Mouse (Mus musculus) hindbrain, embryonic 10.5 days (tissue): ENCODE data around the gene Srms. TPM values are rescaled to one million over a fixed set of nuclear protein-coding genes. Genes with fewer than 3 reads are reported as not detected.
"Not testable (repeated sequence)": the region's sequence is repeated elsewhere in the genome, so short reads cannot be mapped to it uniquely, and the experiment has no call there.

Source experiments
- DNase-seq: peaks from one replicate; pipeline ENCODE4 v3.0.0-alpha.2; 2017; ENCODE audit warnings: low spot score
- H3K27ac ChIP-seq: fragments of 300-500 bp; sonication (generic); 2 replicates; pipeline ENCODE4 v1.5.1; 2016; ENCODE audit warnings: mild to moderate bottlenecking, moderate library complexity
- H3K27me3 ChIP-seq: fragments of 300-500 bp; sonication (generic); 2 replicates; pipeline ENCODE4 v1.6.1; 2016; ENCODE audit warnings: mild to moderate bottlenecking; ENCODE audit not compliant: poor library complexity, insufficient read depth, severe bottlenecking
- H3K36me3 ChIP-seq: fragments of 300-500 bp; sonication (generic); 2 replicates; pipeline ENCODE4 v1.6.1; 2016; ENCODE audit warnings: mild to moderate bottlenecking, moderate library complexity
- H3K4me1 ChIP-seq: fragments of 300-500 bp; sonication (generic); replicated peaks from 2 replicates; pipeline ENCODE4 v1.6.1; 2016; ENCODE audit warnings: mild to moderate bottlenecking
- H3K4me3 ChIP-seq: fragments of 300-500 bp; sonication (generic); 2 replicates; pipeline ENCODE4 v1.5.1; 2016; ENCODE audit warnings: mild to moderate bottlenecking, moderate library complexity
- H3K9me3 ChIP-seq: fragments of 300-500 bp; sonication (generic); 2 replicates; pipeline ENCODE4 v1.6.1; 2016; ENCODE audit warnings: mild to moderate bottlenecking, moderate library complexity
- WGBS: fragments of 180-500 bp; shearing (Covaris S2); methylation state at CpG from one replicate; pipeline ENCODE4 v1.1.7; 2016; 5-methylcytosine and 5-hydroxymethylcytosine counted together
- polyA plus RNA-seq: library from polyadenylated mRNA; unstranded; fragments of >200 nt; fragmentation: Nextera tagmentation; extraction: Ambion mirVana; gene quantifications from 2 replicates; pipeline ENCODE4 v1.2.1, GENCODE M21; 2016

Srms gene
- polyA plus RNA-seq, 1 experiment from 2014 or later: not detected

- Histone ChIP-seq H3K4me1 (peaks cover 15% of the 10 kb centered on the region), H3K4me3 (peak overlapping the region; percentile 49), H3K27me3 (peaks cover 65% of the 10 kb centered on the region), H3K9me3 (no peaks in the 10 kb centered on the region), H3K27ac (no peak overlapping the region), H3K36me3 (no peaks in the 10 kb centered on the region)
- 4% methylated on average over 34 of the region's 34 CpGs for WGBS
- DNase-seq: no peak
Measured at GRCm38 (mm10) chr2:181212389-181213020, 480 bp downstream of the Srms start.

DNA sequence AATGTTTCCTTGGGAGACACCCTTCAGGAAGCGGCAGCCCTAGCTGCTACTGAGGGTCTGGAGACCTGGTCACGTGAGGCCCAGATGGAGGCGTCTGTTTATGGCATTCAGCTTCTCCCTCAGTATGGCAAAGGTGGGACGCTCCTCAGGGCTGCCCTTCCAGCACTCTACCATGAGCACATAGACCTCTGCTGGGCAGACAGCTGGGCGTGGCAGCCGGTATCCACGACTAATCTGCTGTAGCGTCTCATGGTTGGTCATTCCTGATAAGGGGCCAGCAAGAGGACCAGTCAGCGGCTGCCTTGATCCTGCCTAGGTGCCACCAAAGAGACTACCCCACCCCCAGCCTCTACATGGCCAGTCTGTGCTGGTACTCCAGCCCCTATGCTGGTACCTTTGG, 6.9 kb downstream of the Srms start:
- Histone ChIP-seq H3K27me3 (peaks cover 25% of the 10 kb centered on the region), H3K9me3 (no peaks in the 10 kb centered on the region), H3K36me3 (no peaks in the 10 kb centered on the region), H3K4me1 (no peaks in the 10 kb centered on the region), H3K27ac (no peak overlapping the region), H3K4me3 (no peak overlapping the region)
- WGBS: 77% methylated on average over 9 of the region's 9 CpGs
- no peak for DNase-seq

- Histone ChIP-seq H3K27ac (no peak overlapping the region), H3K4me3 (no peak overlapping the region), H3K27me3 (peaks cover 21% of the 10 kb centered on the region), H3K9me3 (no peaks in the 10 kb centered on the region), H3K4me1 (no peaks in the 10 kb centered on the region), H3K36me3 (no peaks in the 10 kb centered on the region)
- no peak for DNase-seq
- WGBS: 89% methylated on average over 5 of the region's 5 CpGs
Measured at GRCm38 (mm10) chr2:181205678-181206077, 7.3 kb downstream of the Srms start.

GRCm38 (mm10) chr2:181202886-181203285, 10.1 kb downstream of the Srms start:
- 86% methylated on average over 6 of the region's 6 CpGs for WGBS
- H3K9me3 ChIP-seq: no peaks in the 10 kb centered on the region
- no peaks in the 10 kb centered on the region for H3K36me3 ChIP-seq
- no peak overlapping the region for H3K4me3 ChIP-seq
- DNase-seq: no peak
- no peaks in the 10 kb centered on the region for H3K4me1 ChIP-seq
- peaks cover 5% of the 10 kb centered on the region; the same call in 1 of the 2 replicates for H3K27me3 ChIP-seq
- H3K27ac ChIP-seq: no peak overlapping the region

DNA sequence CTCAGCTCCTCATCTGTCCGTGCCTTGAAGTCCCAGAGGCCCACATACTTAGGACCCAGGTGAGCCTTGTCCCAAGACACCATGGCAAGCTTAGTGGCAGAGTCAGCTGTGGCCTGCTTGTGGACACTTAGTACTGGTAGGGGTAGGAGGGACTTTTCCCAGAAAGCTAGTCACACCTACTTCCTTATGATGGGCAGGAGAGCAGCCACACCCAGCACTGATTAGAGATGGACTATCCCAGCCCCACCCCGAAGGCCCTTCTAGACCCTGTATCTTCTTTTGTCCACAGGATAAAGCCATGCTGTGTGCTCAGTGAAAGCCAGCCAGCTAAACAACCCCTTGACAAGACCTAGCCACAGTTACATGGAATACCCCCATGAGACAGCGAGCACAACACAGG, 10.6 kb downstream of the Srms start, which contains the start of gene Ptk6:
Gene Ptk6, minus strand, starts transcription at position 368 of the 400 bp plus-strand sequence.
- H3K27me3 ChIP-seq: 0 out of 2 replicates have a peak, but pooled peaks cover under 1% of the 10 kb centered on the region
- H3K36me3 ChIP-seq: no peaks in the 10 kb centered on the region
- H3K27ac ChIP-seq: no peak within 1 kb of the TSS
- H3K4me1 ChIP-seq: no peaks in the 10 kb centered on the region
- no peak for DNase-seq
- WGBS: 88% methylated on average over 3 of the region's 3 CpGs
- no peak within 1 kb of the TSS for H3K4me3 ChIP-seq
- H3K9me3 ChIP-seq: no peaks in the 10 kb centered on the region

DNA sequence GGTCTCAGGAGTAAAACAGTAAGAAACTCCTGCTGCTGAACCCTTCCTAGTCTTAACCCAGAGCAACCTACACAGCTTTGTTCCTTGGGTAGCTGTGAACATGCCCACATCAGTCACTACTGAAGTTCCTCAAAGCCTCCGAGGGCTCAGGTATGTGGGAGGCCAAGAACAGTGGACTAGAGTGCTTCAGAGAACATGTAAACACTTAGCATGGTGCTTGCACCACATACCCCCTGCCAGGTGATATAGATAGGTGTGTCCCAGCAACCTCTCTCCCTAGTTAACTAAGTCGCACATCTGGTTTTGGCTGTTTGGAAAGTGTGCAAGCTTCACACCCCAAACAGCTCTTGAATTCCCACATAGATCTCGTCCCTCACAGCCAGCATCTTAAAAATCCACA, 11.4 kb downstream of the Srms start:
- Histone ChIP-seq H3K27me3 (no peaks in the 10 kb centered on the region), H3K4me1 (no peaks in the 10 kb centered on the region), H3K9me3 (no peaks in the 10 kb centered on the region), H3K36me3 (no peaks in the 10 kb centered on the region), H3K27ac (no peak overlapping the region), H3K4me3 (no peak overlapping the region)
- no peak for DNase-seq
- WGBS: 83% methylated on average over 3 of the region's 3 CpGs

GRCm38 (mm10) chr2:181196628-181197300, 16.2 kb downstream of the Srms start:
- no peaks in the 10 kb centered on the region for H3K4me1 ChIP-seq
- 90% methylated on average over 4 of the region's 4 CpGs for WGBS
- H3K27ac ChIP-seq: no peak overlapping the region
- H3K36me3 ChIP-seq: no peaks in the 10 kb centered on the region
- H3K27me3 ChIP-seq: 0 out of 2 replicates have a peak, but pooled peaks cover 4% of the 10 kb centered on the region
- DNase-seq: no peak
- H3K9me3 ChIP-seq: no peaks in the 10 kb centered on the region
- H3K4me3 ChIP-seq: no peak overlapping the region

DNA sequence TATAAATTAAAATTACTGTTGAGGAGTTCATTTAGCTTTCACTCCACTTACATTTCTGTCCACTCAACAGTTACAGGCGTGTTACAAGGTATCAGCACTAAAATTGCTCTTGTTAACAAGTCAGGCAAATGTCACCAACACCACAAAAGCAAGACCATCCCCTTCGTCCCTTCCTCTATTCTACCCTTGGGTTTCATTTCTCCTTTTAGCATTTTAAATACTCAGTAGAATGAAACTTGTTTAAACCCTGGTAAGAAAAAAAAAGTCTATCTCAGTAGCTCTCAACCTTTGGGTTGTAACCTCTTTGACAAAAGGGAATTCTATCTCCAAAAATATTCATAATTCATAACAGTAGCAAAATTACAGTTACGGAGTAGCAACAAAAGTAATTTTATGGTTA, 19.9 kb downstream of the Srms start:
- Histone ChIP-seq H3K36me3 (peaks cover 17% of the 10 kb centered on the region), H3K27ac (no peak overlapping the region), H3K9me3 (no peaks in the 10 kb centered on the region), H3K27me3 (0 out of 2 replicates have a peak, but pooled peaks cover 4% of the 10 kb centered on the region), H3K4me1 (peaks cover 9% of the 10 kb centered on the region), H3K4me3 (no peak overlapping the region)
- no peak for DNase-seq
- WGBS: 73% methylated on average over 3 of the region's 3 CpGs

DNA sequence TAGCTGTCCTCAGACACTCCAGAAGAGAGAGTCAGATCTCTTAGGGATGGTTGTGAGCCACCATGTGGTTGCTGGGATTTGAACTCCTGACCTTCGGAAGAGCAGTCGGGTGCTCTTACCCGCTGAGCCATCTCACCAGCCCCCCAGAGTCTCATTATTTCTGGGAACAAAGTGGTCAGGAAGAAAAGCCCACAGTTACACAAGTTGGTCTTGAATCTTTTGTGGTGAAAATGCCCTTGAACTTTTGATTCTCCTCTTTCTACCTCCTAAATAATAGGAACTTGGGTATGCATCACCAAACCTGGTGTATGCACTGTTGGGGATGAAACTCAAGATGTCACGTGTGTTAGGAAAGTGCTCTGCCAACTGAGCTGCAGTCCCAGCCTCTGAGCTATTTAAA, 21.0 kb downstream of the Srms start:
- H3K36me3 ChIP-seq: peaks cover 17% of the 10 kb centered on the region
- no peak overlapping the region for H3K27ac ChIP-seq
- H3K27me3 ChIP-seq: 0 out of 2 replicates have a peak, but pooled peaks cover 4% of the 10 kb centered on the region
- peaks cover 12% of the 10 kb centered on the region for H3K4me1 ChIP-seq
- no peak overlapping the region for H3K4me3 ChIP-seq
- no peak for DNase-seq
- WGBS: 59% methylated on average over 4 of the region's 4 CpGs
- no peaks in the 10 kb centered on the region for H3K9me3 ChIP-seq

- H3K4me1 ChIP-seq: peaks cover 14% of the 10 kb centered on the region
- H3K4me3 ChIP-seq, H3K27me3 ChIP-seq, DNase-seq, H3K27ac ChIP-seq, H3K9me3 ChIP-seq: not testable (repeated sequence)
- WGBS: 68% methylated on average over 4 of the region's 4 CpGs
- H3K36me3 ChIP-seq: peaks cover 17% of the 10 kb centered on the region
Measured at GRCm38 (mm10) chr2:181191385-181191784, 21.6 kb downstream of the Srms start.

GRCm38 (mm10) chr2:181189321-181189720, 23.7 kb downstream of the Srms start:
- Histone ChIP-seq H3K36me3 (peaks cover 17% of the 10 kb centered on the region), H3K9me3 (no peaks in the 10 kb centered on the region), H3K4me1 (peaks cover 16% of the 10 kb centered on the region), H3K27ac (no peak overlapping the region), H3K4me3 (peak overlapping the region; percentile 78; the same call in 1 of the 2 replicates), H3K27me3 (no peaks in the 10 kb centered on the region)
- WGBS: 89% methylated on average over 1 of the region's 1 CpGs
- no peak for DNase-seq

- no peaks in the 10 kb centered on the region for H3K9me3 ChIP-seq
- WGBS: 65% methylated on average over 2 of the region's 2 CpGs
- H3K27me3 ChIP-seq: no peaks in the 10 kb centered on the region
- H3K36me3 ChIP-seq: peaks cover 17% of the 10 kb centered on the region
- peaks cover 16% of the 10 kb centered on the region for H3K4me1 ChIP-seq
- DNase-seq: no peak
- H3K27ac ChIP-seq: peak overlapping the region; percentile 99
- H3K4me3 ChIP-seq: peak overlapping the region; percentile 78
Measured at GRCm38 (mm10) chr2:181188681-181189080, 24.3 kb downstream of the Srms start.
